Mouse (Mus musculus) lung, postnatal 10 days (tissue): ENCODE data around the gene Ambra1.

Source experiments
- DNase-seq: peaks from one replicate; pipeline ENCODE4 v3.0.0; 2021

The Ambra1 gene

GRCm38 (mm10) chr2:91739586-91739985 is 9.7 kb downstream of the Ambra1 start:
- no peak for DNase-seq

- no peak for DNase-seq
Observed at GRCm38 (mm10) chr2:91744686-91745085, 14.8 kb downstream of the Ambra1 start.

GRCm38 (mm10) chr2:91749811-91750261 is 19.9 kb downstream of the Ambra1 start:
- DNase-seq = peak; percentile 15

DNA sequence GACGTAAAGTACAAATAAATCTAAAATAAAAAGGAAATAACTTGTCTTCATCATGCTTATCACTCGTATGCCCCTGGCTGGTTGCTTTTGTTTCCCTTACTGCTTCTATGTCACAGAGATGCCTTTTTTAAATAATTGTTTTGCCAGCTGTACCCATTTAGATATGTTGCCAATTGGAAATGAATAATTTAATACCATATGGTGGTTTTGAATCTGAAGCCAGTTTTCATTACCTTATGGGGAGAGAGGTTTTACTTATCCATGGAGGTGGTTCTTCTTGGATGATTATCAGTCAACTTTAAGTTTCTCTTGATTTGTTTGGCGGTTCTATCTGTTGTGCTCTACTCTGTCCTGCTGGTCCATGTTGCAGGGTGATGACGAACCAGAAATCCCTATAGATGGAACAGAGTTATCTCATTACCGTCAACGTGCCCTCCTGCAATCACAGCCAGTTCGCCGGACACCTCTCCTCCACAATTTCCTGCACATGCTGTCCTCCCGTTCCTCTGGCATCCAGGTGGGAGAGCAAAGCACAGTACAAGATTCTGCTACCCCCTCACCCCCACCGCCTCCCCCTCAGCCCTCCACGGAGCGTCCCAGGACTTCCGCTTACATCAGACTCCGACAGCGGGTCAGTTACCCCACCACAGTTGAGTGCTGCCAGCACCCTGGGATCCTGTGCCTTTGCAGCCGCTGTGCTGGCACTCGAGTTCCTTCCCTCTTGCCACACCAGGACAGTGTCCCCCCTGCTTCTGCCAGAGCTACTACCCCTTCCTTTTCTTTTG is 42.2 kb downstream of the Ambra1 start:
- DNase-seq = no peak

GRCm38 (mm10) chr2:91773309-91773708 is 43.4 kb downstream of the Ambra1 start:
- no peak for DNase-seq

GRCm38 (mm10) chr2:91779166-91779565 is 49.2 kb downstream of the Ambra1 start:
- DNase-seq = peak; percentile 15

DNA sequence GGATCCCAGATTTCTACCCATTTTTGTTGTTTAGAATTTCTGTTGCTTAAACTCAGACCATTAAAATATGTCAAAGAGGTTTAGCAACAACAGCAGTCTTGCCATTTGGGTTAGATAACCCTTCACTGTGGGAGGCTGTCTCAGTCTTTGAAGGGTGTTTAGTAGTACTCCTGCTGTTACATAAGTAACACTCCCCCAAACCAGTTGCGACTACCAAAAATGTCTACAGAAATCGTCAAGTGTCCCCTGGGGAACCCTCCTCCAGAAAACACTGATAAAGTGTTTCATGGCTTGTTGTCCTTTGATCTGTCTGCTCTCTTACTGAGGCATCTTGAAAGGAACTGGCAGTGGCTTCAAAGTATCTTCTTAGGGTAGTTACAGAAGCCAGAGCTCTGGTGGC is 61.7 kb downstream of the Ambra1 start:
- DNase-seq = no peak

DNA sequence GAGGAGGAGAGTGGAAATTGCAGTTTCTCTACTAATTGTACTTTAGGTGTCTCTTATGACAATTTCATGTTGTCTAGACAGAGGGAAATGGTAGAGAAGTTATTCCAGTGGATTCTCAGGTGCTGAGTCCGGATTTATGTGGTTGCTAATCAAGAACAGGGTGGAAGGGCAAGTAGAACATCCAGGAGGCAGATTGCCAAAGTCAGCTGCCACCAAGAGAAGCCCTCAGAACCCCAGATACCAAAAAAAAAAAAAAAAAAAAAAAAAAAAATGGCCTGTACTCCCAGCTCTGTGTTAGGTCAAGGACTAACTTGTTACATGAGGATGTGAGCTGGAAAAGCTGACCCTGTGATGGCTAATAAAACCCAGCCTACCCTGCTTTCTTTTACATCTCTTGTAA is 62.4 kb downstream of the Ambra1 start:
- DNase-seq = no peak

DNA sequence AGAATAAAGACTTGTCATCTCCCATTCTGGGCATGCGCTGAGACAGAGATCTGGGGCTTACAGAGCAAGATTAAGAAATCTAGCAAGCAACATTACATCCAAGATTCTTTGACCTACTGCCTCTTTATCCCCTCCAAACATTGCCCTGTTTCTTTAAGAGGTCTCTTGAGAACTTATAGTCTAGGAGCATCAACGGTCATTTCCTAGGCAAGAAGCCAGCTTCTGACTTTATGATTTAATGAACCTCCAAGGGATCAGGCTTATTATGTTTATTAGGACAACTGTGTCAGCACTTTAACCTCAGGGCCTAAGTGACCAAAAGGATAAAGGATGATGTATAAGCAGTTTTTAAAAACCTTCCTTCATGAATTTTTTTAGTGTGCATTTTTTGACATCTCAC is 64.5 kb downstream of the Ambra1 start:
- no peak for DNase-seq

DNA sequence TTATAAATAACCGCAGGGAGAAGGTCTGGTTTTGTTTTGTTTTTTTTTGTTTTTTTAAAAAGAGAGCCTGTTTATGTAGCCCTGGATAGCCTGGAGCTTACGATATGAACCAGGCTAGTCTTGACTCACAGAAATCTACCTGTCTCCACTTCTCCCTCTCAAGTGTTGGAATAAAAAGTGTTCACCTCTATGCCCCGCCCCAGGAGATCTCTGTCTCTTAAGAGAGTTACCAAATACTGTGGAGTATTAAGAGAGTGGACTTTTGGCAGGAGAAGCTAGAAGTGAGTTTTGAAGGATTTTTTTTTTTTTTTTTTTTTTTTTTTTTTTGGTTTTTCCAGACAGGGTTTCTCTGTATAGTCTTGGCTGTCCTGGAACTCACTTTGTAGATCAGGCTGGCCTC is 65.2 kb downstream of the Ambra1 start:
- no peak for DNase-seq

DNA sequence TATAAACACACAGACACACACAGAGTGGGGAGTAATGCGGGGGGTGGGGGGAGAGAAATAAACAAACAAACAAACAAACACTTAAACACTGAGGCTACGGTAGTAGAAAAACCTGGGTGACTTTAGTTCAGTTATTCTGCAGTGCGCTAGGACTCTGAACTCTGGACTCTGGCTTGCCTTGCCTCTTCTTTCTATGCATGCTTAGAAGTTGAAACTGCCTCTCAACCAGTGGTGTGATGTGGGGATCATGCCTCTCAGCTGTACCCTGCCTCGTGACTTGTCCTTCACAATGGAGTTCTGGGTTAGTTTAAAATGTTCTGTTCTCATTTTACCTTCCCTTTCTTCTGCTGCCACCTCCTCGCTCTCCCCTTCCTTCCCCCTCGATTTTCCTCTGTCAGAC is 81.5 kb downstream of the Ambra1 start:
- no peak for DNase-seq

DNA sequence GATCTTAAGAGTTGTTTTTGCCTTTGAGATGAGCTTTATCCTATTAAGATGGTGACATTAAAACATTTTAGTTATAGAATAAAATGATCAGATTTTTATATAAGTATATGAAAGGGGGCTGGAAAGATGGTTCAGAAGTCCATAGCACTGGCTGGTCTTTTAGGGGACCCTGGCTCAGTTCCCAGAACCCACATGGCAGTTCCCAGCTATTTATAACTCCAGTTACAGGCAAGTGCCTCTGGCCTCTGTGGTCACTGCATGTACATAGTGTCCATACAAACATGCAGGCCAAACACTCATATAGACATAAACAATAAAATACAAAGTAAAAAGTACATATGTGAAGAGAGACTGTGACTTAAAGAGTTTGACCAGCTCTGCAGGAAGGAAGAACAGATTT is 86.8 kb downstream of the Ambra1 start:
- DNase-seq = no peak

GRCm38 (mm10) chr2:91832227-91832626 is 102.3 kb downstream of the Ambra1 start:
- DNase-seq = no peak

GRCm38 (mm10) chr2:91834272-91834671 is 104.3 kb downstream of the Ambra1 start:
- no peak for DNase-seq

DNA sequence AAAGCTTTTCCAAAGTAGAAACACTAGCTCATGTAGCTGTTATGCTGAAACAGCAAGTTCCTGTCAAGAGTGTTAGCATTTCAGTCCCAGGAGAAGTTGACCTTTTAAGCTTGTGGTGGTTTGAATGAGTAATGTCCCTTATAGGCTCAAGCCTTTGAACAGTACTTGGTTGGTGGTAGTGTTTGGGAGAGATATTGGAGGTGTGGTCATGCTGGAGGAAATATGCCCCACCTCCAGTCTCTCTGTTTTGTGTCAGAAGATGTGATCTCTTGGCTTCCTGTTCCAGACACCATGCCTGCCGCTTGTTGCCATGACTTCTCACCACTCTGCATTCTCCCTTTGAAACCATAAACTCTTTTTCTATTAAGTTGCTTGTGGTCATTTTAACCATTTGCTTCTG is 105.1 kb downstream of the Ambra1 start:
- DNase-seq = no peak

- DNase-seq = no peak
Observed at GRCm38 (mm10) chr2:91835631-91836030, 105.7 kb downstream of the Ambra1 start.

GRCm38 (mm10) chr2:91844085-91844484 is 114.2 kb downstream of the Ambra1 start:
- DNase-seq = no peak

DNA sequence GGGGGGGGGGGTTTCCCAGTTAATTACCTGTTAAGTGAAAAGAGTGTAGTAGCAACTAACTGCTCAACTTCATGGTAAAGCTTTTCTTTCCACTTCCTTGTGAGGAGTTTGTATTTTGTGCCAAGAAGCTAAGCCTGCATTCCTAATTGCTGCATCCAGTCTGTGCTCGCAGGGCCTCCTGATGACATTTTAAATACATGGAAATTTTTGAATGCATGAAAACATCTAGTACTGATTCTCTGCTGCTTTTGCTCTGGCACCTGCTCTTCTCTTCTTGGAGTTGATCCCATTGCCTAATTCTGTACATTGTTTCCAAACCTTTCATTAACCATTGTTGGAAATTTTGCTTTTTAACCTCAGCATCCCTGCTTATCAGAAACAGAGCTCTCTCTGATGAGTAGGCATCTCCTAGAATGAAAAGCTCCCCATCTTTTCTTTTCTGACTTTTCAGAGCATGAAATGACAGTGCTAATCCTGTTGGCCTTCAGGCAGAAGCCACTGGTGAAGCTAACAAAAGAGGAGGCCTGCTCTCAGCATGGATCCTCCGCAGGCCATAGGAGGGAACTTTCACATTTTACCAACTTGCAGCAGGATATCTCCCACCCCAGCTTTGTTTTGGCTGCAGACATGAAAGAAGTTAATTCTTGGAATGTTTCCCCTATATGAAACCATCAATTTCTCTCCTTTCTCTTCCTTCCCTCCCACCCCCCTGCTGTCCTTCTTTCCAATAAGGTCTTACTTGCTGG is 122.7 kb downstream of the Ambra1 start:
- no peak for DNase-seq

DNA sequence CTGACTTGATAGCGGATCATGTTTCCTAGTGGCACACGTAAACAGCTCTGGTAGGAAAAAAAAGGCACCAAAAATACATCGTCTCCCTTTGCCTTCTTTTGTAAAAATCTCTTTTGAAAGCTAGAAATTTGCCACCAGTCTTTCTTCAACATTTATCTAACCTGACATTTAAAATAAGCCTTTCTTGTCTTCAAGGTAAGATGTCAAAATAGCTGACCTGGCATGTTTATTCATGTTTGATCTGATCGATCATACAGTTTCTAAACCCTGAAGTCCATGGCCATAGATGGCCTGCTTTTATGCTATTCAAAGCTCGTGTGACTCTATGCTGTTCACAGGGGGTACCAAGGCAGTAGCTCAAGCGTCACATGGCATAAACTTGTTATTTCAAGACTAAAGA is 124.6 kb downstream of the Ambra1 start:
- no peak for DNase-seq

DNA sequence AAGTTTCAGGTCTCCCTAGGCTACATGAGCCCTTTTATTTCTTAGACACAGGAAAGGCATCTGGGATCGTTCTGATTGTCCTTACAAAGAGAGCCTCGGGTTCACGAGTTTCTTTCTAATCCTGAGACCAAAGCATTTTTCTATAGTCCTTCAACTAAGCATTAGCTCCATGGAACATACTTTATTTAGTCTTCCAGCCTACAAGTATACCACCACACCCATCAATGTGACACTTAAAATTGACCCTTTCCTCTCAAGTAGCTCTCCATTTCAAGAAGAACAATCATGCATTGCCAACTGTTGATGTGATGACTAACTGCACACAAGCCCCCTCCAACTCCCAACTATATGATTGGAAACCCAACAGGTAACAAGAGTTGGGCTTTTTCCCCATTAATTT is 127.0 kb downstream of the Ambra1 start:
- DNase-seq = no peak

DNA sequence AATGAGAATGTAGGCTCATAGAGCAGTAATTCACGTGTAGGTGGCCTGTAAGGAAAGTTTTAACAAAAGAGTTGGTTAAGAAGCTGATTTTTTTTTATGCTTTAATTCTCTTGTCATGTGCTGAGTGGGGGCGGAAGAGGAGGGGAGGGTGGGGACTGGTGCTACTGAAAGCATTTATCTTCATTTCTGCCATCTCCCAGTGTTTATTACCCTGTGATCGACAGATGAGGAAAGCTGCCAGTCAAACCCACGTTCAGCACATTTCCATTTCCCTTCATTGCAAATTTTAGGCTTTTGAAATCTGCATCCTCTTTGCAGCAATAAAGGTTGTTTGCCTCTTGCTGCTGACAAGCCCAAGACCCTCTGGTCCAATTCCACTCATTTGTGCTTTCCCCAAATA is 129.5 kb downstream of the Ambra1 start:
- no peak for DNase-seq

- DNase-seq = peak; percentile 73
Observed at GRCm38 (mm10) chr2:91870754-91871153, 140.8 kb downstream of the Ambra1 start.

- DNase-seq = no peak
Observed at GRCm38 (mm10) chr2:91871225-91871624, 141.3 kb downstream of the Ambra1 start.

GRCm38 (mm10) chr2:91872658-91873057 is 142.7 kb downstream of the Ambra1 start:
- DNase-seq = no peak
